Comparison of ENCODE assay signal across 11 mouse cellular contexts in the genomic region with DNA sequence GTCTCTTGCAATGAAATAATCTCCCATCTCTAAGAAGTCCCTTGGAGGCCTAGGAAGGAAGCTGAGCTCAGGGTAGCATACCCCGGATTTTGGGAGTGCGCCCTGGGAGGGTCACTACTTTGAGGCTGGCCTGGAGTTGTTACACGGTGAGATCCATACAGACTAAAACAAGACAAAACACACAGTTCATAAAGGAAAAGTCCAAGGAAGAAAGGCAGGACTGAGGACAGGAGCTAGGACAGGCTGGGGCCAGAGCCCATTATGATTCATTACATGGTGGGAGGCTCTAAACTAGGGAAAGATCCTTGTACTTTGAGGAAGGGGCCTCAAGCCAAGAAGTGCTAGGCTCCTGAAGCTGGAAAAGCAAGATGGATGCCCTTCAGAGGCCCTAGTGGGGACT. TPM values are rescaled to one million over a fixed set of nuclear protein-coding genes. Genes with fewer than 3 reads are reported as not detected.
DNase-seq lines count a peak whose midpoint lies in the region; ATAC-seq and TF ChIP-seq lines count a peak whose summit lies in the region.
"Had no signal": no experiment of that assay in that cellular context is flagged by ENCODE, and none has a peak within 500 bp of the region (broad histone marks: within the 10 kb centered on the region; RNA-seq: fewer than 3 reads in every experiment).

No protein-coding gene starts in this region.

- peaks cover 82% of the 10 kb centered on the region for H3K4me1 ChIP-seq in heart, embryonic 13.5 days
- peaks cover 37% of the 10 kb centered on the region for H3K4me1 ChIP-seq in embryonic facial prominence, embryonic 14.5 days (ENCODE audit: control insufficient read depth, insufficient read depth, low read length)
- H3K4me1 ChIP-seq in limb, embryonic 14.5 days (ENCODE audit: control insufficient read depth, insufficient read depth, low read length): peaks cover 35% of the 10 kb centered on the region

- TF ChIP-seq POLR2A in limb, embryonic 14.5 days (IDR thresholded peaks at IDR 0.05; ENCODE audit: borderline replicate concordance, extremely low read depth, insufficient read depth, insufficient read length): no peak

- no peak overlapping the region for H3K4me3 ChIP-seq in heart, embryonic 13.5 days
- H3K4me3 ChIP-seq in layer of hippocampus, adult 2 months: no peak overlapping the region
- H3K4me3 ChIP-seq in embryonic facial prominence, embryonic 14.5 days (ENCODE audit: low read depth, low read length): no peak overlapping the region
- H3K4me3 ChIP-seq in limb, embryonic 14.5 days (replicated peaks; ENCODE audit: low read length): no peak overlapping the region
- H3K4me3 ChIP-seq: forebrain, embryonic 12.5 days had no signal

- peaks cover 8% of the 10 kb centered on the region; the same call in 1 of the 2 replicates for H3K36me3 ChIP-seq in heart, embryonic 13.5 days
- H3K36me3 ChIP-seq in embryonic facial prominence, embryonic 14.5 days (ENCODE audit: control insufficient read depth, insufficient read depth, low read length): no peaks in the 10 kb centered on the region
- H3K36me3 ChIP-seq in limb, embryonic 14.5 days (ENCODE audit: control insufficient read depth, insufficient read depth, low read length): no peaks in the 10 kb centered on the region

- TF ChIP-seq CTCF in layer of hippocampus, adult 2 months (conservative IDR thresholded peaks at IDR 0.05): no peak

- H3K27ac ChIP-seq in heart, embryonic 13.5 days (replicated peaks): peak overlapping the region; percentile 96
- H3K27ac ChIP-seq in layer of hippocampus, adult 2 months: peak overlapping the region; percentile 73; the same call in 1 of the 2 replicates
- peak overlapping the region; percentile 81 for H3K27ac ChIP-seq in embryonic facial prominence, embryonic 14.5 days (replicated peaks; ENCODE audit: low read depth, low read length)
- peak overlapping the region; percentile 82 for H3K27ac ChIP-seq in limb, embryonic 14.5 days (replicated peaks; ENCODE audit: low read depth, low read length)
- H3K27ac ChIP-seq: forebrain, embryonic 12.5 days had no signal

- H3K9me3 ChIP-seq in heart, embryonic 13.5 days: no peaks in the 10 kb centered on the region
- no peaks in the 10 kb centered on the region for H3K9me3 ChIP-seq in embryonic facial prominence, embryonic 14.5 days (ENCODE audit: control insufficient read depth, low read length)
- H3K9me3 ChIP-seq in limb, embryonic 14.5 days (ENCODE audit: control insufficient read depth, low read length): no peaks in the 10 kb centered on the region
- H3K9me3 ChIP-seq: forebrain, embryonic 12.5 days had no signal

- ATAC-seq in heart, embryonic 13.5 days (ENCODE audit: extremely low read depth, insufficient number of reproducible peaks, low FRiP score, low TSS enrichment): no peak
- ATAC-seq in embryonic facial prominence, embryonic 14.5 days (ENCODE audit: low read depth): no peak
- no peak for ATAC-seq in limb, embryonic 14.5 days (ENCODE audit: low FRiP score, low read depth)
- ATAC-seq: CD4-positive, CD25-positive, alpha-beta regulatory T cell, adult 4 months; Patski had no signal

- H3K9ac ChIP-seq in heart, embryonic 13.5 days: peak overlapping the region; percentile 77; the same call in 1 of the 2 replicates
- H3K9ac ChIP-seq in embryonic facial prominence, embryonic 14.5 days (ENCODE audit: low read depth, low read length): no peak overlapping the region
- H3K9ac ChIP-seq in limb, embryonic 14.5 days (ENCODE audit: low read depth, low read length, severe bottlenecking): no peak overlapping the region
- H3K9ac ChIP-seq: forebrain, embryonic 12.5 days had no signal

- 76% methylated on average over 3 of the region's 3 CpGs for WGBS in heart, embryonic 13.5 days
- WGBS in embryonic facial prominence, embryonic 14.5 days: 63% methylated on average over 3 of the region's 3 CpGs
- WGBS in limb, embryonic 14.5 days: 83% methylated on average over 3 of the region's 3 CpGs

- no peak for DNase-seq in heart, adult 9 months (ENCODE audit: low spot score in 2 of 2)
- no peak for DNase-seq in layer of hippocampus, adult 2 months (ENCODE audit: low spot score in 2 of 2)
- no peak for DNase-seq in layer of hippocampus, adult 18-20 months (ENCODE audit: low spot score in 2 of 2)
- DNase-seq in embryonic facial prominence, embryonic 14.5 days (ENCODE audit: low spot score): no peak
- no peak for DNase-seq in limb, embryonic 14.5 days (ENCODE audit: low spot score)
- no peak for DNase-seq in adrenal gland, postnatal 25 days
- no peak for DNase-seq in urinary bladder, postnatal 36 days (ENCODE audit: low spot score in 2 of 2)

- no peak overlapping the region for H3K4me2 ChIP-seq in heart, embryonic 13.5 days
- no peak overlapping the region for H3K4me2 ChIP-seq in embryonic facial prominence, embryonic 14.5 days (ENCODE audit: low read depth, low read length)
- H3K4me2 ChIP-seq in limb, embryonic 14.5 days (replicated peaks; ENCODE audit: low read depth, low read length, severe bottlenecking): no peak overlapping the region
- H3K4me2 ChIP-seq: forebrain, embryonic 12.5 days had no signal

- H3K27me3 ChIP-seq in heart, embryonic 13.5 days (replicated peaks): no peaks in the 10 kb centered on the region
- no peaks in the 10 kb centered on the region for H3K27me3 ChIP-seq in embryonic facial prominence, embryonic 14.5 days (replicated peaks; ENCODE audit: control insufficient read depth, insufficient read depth, low read length)
- no peaks in the 10 kb centered on the region for H3K27me3 ChIP-seq in limb, embryonic 14.5 days (ENCODE audit: control insufficient read depth, insufficient read depth, low read length)
- H3K27me3 ChIP-seq: forebrain, embryonic 12.5 days; Patski had no signal

RNA-seq across cellular contexts. Expression of a gene that starts 26.6 kb away (rescaled TPM):
- 221 and 227 TPM in 2 replicates for polyA plus RNA-seq in heart, embryonic 13.5 days (2015; fragmentation: Nextera tagmentation; extraction: Ambion mirVana)
- total RNA-seq in layer of hippocampus, adult 2 months (2021): 100 to 1,000 TPM; 588 to 630 TPM
- total RNA-seq in layer of hippocampus, adult 18-20 months (2021): 100 to 1,000 TPM; 601 to 621 TPM
- 47.6 and 52.6 TPM in 2 replicates for polyA plus RNA-seq in embryonic facial prominence, embryonic 14.5 days (2014; fragmentation: Nextera tagmentation; extraction: Ambion mirVana)
- 96.7 and 99.0 TPM in 2 replicates for polyA plus RNA-seq in limb, embryonic 14.5 days (2012; rRNA removed)
- polyA plus RNA-seq in limb, embryonic 14.5 days (2014; fragmentation: Nextera tagmentation; extraction: Ambion mirVana): 36.5 and 39.7 TPM in 2 replicates
- 176 and 179 TPM in 2 replicates for total RNA-seq in adrenal gland, postnatal 25 days (2021)
